Mouse (Mus musculus): ENCODE results near the gene Olfr285. TPM values are rescaled to one million over a fixed set of nuclear protein-coding genes. Genes with fewer than 3 reads are reported as not detected.

Olfr285 gene
- not detected for total RNA-seq (2021)

DNA sequence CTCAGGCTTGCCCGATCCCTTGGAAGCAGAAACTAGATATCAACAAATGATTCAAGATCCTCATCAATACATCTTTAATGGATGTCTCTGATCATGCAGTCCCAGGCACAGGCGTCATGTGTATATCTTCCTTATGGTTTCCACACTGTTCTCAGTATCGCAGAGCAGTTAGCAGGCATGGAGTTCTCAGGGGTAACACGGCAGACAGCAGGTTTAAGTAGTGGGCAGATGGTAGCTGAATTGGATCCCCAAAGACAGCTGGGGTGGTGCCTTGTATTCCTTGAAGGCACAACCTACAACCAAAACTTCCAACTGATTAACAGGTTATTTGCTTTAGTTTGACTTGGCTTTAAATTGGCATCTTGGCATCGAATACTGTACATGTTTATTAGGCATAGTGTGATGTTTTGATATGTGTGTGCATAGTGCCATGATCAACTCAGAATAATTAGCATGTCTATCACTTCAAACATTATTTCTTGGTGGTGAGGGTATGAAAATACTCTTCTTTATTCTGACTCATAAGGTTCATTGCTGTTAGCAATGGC lies at the start of gene Olfr285:
Gene Olfr285, minus strand, starts transcription at position 177 of the 548 bp plus-strand sequence.
- DNase-seq = no peak
- intact Hi-C loops (cut with DNase I) = no loop called here

DNA sequence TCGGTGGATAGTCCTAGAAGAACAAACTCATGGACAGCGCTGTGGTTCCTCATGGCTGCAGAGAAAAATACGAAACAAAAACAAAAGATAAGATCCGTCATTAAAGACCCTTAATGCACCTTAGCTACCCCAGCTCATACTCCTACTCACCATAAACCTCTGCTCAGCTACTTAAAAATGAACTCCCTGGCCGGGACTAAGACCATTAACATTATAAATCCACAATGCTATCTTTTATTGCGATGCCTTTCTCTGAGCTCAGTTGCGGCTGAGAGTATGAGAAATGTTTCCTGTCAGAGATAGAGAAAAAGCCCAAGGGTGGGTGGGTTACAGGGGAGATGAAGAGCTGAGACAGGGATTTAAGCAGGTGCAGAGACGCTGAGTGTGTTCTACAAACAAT lies 23.7 kb upstream of the Olfr285 start, which contains the start of gene Olfr284:
Gene Olfr284, minus strand, starts transcription at position 101 of the 400 bp plus-strand sequence.
- intact Hi-C loops (cut with DNase I) = no loop called here
- DNase-seq = no peak

DNA sequence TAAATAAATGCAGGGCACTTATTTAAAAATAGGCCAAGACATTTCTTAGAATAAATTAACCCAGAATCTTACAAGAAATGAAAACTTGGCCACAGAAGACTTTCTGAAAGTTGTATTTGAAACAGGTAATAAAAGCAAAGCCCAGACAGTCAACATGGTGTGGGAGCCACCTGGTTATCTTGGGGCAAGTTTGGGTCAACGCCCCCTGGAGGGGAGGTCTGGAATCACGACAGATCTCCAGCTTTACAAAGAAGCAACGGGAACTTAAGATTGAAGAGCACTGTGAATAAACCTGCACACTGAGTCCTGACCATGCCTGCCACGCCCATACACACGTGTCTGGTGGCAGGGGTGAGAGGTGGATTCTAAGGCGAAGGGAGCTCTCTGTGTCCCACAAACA lies 1.4 kb downstream of the Olfr285 start:
- intact Hi-C loops (cut with DNase I) = no loop called here
- no peak for DNase-seq

DNA sequence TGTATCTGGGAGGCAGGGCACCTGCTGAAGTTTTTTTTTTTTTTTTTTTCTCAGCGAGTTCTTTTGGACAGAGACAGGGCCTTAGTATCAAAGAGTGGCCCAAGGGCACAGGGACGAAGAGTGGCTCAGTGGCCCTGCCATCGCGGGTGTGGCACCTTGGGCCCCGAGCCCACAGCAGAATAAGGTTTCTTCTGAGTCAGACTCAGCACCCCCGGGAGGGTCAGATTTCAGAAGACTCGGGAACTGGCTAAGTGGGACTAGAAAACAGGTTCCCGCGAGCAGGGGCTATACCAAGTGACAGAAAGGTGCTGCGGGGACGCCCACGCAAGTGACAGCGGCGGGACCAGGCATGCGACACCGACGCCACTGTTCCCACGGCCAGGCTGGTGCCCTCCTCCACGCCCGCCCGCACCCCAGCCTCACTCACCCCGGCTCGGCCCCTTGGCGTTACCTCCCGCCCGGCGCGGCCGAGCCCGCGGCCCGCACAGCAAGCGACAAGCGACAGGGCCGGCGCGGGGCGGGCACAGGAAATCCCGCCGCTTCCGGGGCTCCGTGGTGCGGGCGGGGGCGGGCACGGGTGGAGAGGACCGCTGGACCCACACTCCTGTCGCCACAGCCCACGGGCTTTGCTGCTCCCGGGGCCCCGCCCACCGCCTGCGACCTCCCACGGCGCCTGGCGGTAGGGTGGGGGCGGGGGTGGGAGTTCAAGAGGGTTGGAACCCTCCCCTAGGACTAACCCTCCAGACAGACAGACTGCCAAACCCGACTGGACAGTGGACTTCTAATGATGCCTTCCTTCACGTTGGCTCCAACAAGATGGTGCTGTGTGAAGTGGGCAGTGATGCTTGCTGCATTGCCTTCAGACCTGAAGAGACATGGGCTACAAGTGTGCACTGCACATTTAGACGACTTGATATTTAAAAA lies 21.3 kb downstream of the Olfr285 start, which contains the start of gene Zfp641:
Gene Zfp641, minus strand, starts transcription at position 534 of the 924 bp plus-strand sequence.
- intact Hi-C loops (cut with DNase I) = no loop called here
- peak; percentile 31 to 32 for DNase-seq

DNA sequence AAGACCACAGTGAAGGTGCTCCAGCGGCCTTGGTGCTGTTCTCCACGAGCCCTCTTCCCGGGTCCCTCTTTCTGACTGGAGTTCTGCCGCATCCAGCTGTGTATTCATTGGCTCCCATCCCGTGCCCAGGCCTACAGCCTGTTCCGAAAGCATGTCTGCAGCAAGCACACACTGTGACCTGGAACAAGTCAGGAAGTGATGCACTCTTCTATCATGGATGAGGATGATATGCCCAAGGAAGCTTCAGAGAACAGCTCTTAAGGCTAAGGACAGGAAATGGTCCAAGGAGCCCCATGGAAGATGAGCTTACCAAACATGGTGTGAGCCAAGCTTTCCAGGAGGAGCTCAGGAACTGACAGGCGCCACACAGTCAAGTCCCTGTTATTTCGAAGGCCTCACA lies 23.5 kb downstream of the Olfr285 start:
- DNase-seq = no peak
- intact Hi-C loops (cut with DNase I) = no loop called here

DNA sequence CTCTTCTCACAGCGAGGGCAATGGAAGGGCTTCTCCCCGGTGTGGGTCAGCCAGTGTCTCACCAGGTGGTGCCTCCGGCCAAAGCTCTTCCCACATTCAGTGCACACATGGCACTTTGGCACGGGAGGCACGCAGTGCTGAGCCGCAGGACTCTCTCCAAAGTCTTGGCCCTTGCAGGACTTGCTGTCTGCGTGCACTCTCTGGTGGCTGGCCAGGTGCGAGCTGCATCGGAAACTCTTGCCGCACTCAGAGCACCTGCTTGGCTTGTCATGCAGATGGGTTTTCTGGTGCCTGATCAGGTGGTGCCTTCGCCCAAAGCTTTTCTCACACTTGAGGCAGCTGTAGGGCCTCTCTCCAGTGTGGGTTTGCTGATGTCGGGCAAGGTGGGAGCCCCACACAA lies 28.6 kb downstream of the Olfr285 start:
- intact Hi-C loops (cut with DNase I) = no loop called here
- no peak for DNase-seq

DNA sequence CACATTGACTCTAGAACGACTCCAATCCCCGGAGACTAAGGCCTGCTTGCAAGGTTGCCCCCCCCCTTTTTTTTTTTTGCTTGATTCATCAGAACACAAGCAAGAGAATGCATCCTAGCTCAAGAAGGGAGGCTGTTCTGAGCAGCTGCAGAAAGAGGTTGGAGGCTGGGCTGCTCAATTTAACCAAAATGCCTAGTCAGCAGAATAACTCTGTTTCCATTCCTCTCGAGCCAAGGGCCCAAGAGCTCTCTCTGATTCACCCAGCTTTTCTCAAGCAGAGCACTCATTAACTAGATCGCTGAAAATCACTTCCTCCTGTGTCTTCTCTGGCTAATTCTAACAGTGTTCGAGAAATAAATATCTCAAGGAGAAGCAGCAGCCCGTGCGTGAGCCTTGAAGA lies 30.7 kb downstream of the Olfr285 start:
- DNase-seq = no peak
- intact Hi-C loops (cut with DNase I) = no loop called here

Other genes starting within 250 kb of the Olfr285 start
- 100 to 1,000 TPM; 876 to 924 TPM for gene Pfkm, start 224.8 kb downstream of the Olfr285 start, total RNA-seq (2021)
- gene Senp1, start 223.6 kb downstream of the Olfr285 start, total RNA-seq (2021) = 10 to 100 TPM in 1 of 2 experiments, 1 to 10 TPM in 1; 9.9 to 11.3 TPM
- gene Asb8, start 151.7 kb downstream of the Olfr285 start, total RNA-seq (2021) = 100 to 1,000 TPM in 1 of 2 experiments, 10 to 100 TPM in 1; 98.7 to 109 TPM
- gene Ccdc184, start 150.2 kb downstream of the Olfr285 start, total RNA-seq (2021) = 1 to 10 TPM in 1 of 2 experiments, under 1 TPM in 1; 0.60 to 1.0 TPM
- not detected for gene Olfr288, start 121.8 kb downstream of the Olfr285 start, total RNA-seq (2021)
- gene Gm44579, start 96.4 kb downstream of the Olfr285 start, total RNA-seq (2021) = not detected
- gene Olfr287, start 96.3 kb downstream of the Olfr285 start, total RNA-seq (2021) = not detected
- gene Olfr286, start 82.9 kb downstream of the Olfr285 start, total RNA-seq (2021) = not detected
- not detected for gene H1fnt, start 60.1 kb downstream of the Olfr285 start, total RNA-seq (2021)
- 1 to 10 TPM; 5.7 to 6.7 TPM for gene Zfp641, start 21.2 kb downstream of the Olfr285 start, total RNA-seq (2021)
- not detected for gene Olfr284, start 23.6 kb upstream of the Olfr285 start, total RNA-seq (2021)
- not detected for gene Olfr283, start 63.6 kb upstream of the Olfr285 start, total RNA-seq (2021)
- not detected for gene Olfr282, start 113.9 kb upstream of the Olfr285 start, total RNA-seq (2021)
- gene Olfr281, start 135.2 kb upstream of the Olfr285 start, total RNA-seq (2021) = not detected
- gene OR5BS1P, start 152.5 kb upstream of the Olfr285 start, total RNA-seq (2021) = not detected
- not detected for gene Lalba, start 165.4 kb upstream of the Olfr285 start, total RNA-seq (2021)
- not detected for gene Olfr279, start 175.0 kb upstream of the Olfr285 start, total RNA-seq (2021)
- gene Kansl2, start 216.9 kb upstream of the Olfr285 start, total RNA-seq (2021) = 10 to 100 TPM; 75.0 to 79.4 TPM